Mouse (Mus musculus) cortical plate, adult 2 months (tissue): ENCODE measurements around the gene Akap9.
"Not testable (repeated sequence)": the region's sequence is repeated elsewhere in the genome, so short reads cannot be mapped to it uniquely, and the experiment has no call there.

Experiments
- CTCF ChIP-seq: fragments of 200-500 bp; IDR thresholded peaks from 2 replicates; pipeline ENCODE4 v1.5.1; 2011; ENCODE audit warnings: mild to moderate bottlenecking, control low read depth, low read length; ENCODE audit not compliant: insufficient read depth; ENCODE audit errors: extremely low read depth
- POLR2A ChIP-seq: fragments of 200-500 bp; IDR thresholded peaks from 2 replicates; pipeline ENCODE4 v1.6.1; 2011; ENCODE audit warnings: mild to moderate bottlenecking, low read length, control low read depth; ENCODE audit not compliant: insufficient read depth; ENCODE audit errors: extremely low read depth

DNA sequence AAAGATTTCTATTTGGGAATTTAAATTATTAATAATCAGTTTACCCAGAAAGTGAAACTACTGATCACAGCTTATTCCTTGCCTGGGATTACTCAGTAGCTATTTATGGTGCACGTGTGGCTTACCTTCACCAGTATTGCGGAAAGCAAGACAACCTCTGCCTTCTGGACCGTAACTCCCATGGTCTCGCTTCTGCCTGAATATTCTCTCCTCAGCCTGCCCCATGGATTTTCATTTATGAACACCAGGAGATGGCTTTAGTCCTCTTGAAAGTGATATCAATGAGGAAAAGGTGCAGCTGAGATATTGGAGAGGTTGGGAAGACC, 33.6 kb upstream of the Akap9 start:
- not testable (repeated sequence) for TF ChIP-seq POLR2A, CTCF
